Mouse (Mus musculus) thymus, adult 2 months (tissue): ENCODE data around the gene Abl2.

ENCODE experiments used
- CTCF ChIP-seq: fragments of 200-500 bp; IDR thresholded peaks from 2 replicates; pipeline ENCODE4 v1.5.1; 2012; ENCODE audit warnings: mild to moderate bottlenecking, control low read depth, low read length, moderate library complexity, borderline replicate concordance; ENCODE audit not compliant: control insufficient read depth, poor library complexity, insufficient read depth; ENCODE audit errors: extremely low read depth
- POLR2A ChIP-seq: fragments of 200-500 bp; IDR thresholded peaks from 2 replicates; pipeline ENCODE4 v1.6.1; 2012; ENCODE audit warnings: mild to moderate bottlenecking, low read length, control low read depth, moderate library complexity; ENCODE audit not compliant: control insufficient read depth, poor library complexity, insufficient read depth; ENCODE audit errors: extremely low read depth

- TF ChIP-seq CTCF = 0 out of 2 replicates have a peak, but pooled peaks have one; percentile 25
- TF ChIP-seq POLR2A = no peak
Measured at GRCm38 (mm10) chr1:156633095-156633494, 74.5 kb downstream of the Abl2 start.
